Mouse (Mus musculus): Measurements from ENCODE around the gene Cfap58.

Cfap58 gene

DNA sequence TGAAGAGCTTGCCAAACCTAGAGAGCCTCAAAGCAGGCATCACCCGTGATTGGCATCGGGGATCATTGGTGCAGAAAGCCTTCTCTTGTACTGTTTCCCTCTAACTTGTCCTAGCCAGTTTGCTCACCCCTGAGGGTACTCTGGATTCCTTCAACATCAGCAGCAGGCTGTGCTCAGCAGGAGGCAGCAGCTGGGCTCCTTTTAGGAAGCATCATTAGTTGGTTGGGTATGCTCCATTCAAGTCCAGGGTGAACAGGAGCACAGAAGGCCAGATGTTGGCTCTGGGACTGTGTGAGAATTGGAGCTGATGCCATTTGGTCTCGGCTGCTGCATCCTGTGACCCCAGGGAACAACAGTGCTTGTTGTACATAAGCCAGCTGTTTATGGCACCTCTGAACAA is 142.2 kb downstream of the Cfap58 start:
- DNase-seq (ENCODE audit: low spot score in 2 of 2): no peak

DNA sequence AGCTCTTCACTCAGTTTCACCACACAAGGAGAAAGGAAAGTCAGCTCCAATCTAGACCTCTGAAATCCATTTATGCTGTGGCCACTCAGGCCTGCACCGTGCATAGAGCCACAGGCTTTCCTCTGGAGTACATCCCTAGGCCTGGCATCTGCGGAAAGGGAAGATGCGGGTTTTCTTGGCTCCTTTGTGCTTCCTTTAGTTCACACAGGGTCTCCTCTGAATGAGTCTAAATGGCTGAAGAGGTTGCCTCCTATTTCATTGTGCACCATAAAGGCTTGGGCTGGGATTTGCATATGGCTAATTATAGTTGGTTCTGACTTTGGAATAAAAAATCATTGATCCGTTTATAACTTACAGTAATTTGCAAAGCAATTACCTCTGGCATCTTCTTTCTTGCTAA is 144.0 kb downstream of the Cfap58 start:
- DNase-seq (ENCODE audit: low spot score in 2 of 2): no peak
